Mouse (Mus musculus) hindbrain, embryonic 14.5 days (tissue): ENCODE measurements around the gene Vwa5b2. TPM values are rescaled to one million over a fixed set of nuclear protein-coding genes. Genes with fewer than 3 reads are reported as not detected.

Experiments
- ATAC-seq: fragments of 200-750 bp; cut with Nextera tagmentation; 2 replicates; pipeline ENCODE4 v1.8.0; 2017; ENCODE audit warnings: moderate number of reproducible peaks, mild to moderate bottlenecking, moderate TSS enrichment, moderate library complexity; ENCODE audit not compliant: low FRiP score
- DNase-seq: peaks from one replicate; pipeline ENCODE4 v3.0.0-alpha.2; 2015; ENCODE audit warnings: low spot score
- H3K27ac ChIP-seq: fragments of 300-500 bp; sonication (generic); 2 replicates; pipeline ENCODE4 v1.5.1; 2014; ENCODE audit warnings: mild to moderate bottlenecking, moderate library complexity
- H3K27me3 ChIP-seq: fragments of 300-500 bp; sonication (generic); 2 replicates; pipeline ENCODE4 v1.6.1; 2014; ENCODE audit warnings: mild to moderate bottlenecking, low read length, mixed read lengths; ENCODE audit not compliant: control insufficient read depth, insufficient read depth
- H3K36me3 ChIP-seq: fragments of 300-500 bp; sonication (generic); replicated peaks from 2 replicates; pipeline ENCODE4 v1.6.1; 2014; ENCODE audit not compliant: control insufficient read depth, insufficient read depth
- H3K4me1 ChIP-seq: fragments of 300-500 bp; sonication (generic); replicated peaks from 2 replicates; pipeline ENCODE4 v1.6.1; 2014; ENCODE audit warnings: antibody characterized with exemption, low read length, mixed read lengths; ENCODE audit not compliant: control insufficient read depth, insufficient read depth
- H3K4me2 ChIP-seq: fragments of 300-500 bp; sonication (generic); replicated peaks from 2 replicates; pipeline ENCODE4 v1.6.1; 2014; ENCODE audit warnings: mild to moderate bottlenecking, moderate library complexity
- H3K4me3 ChIP-seq: fragments of 300-500 bp; sonication (generic); replicated peaks from 2 replicates; pipeline ENCODE4 v1.5.1; 2014; ENCODE audit warnings: mild to moderate bottlenecking, low read length
- H3K9ac ChIP-seq: fragments of 300-500 bp; sonication (generic); 2 replicates; pipeline ENCODE4 v1.6.1; 2014
- H3K9me3 ChIP-seq: fragments of 300-500 bp; sonication (generic); 2 replicates; pipeline ENCODE4 v1.6.1; 2016; ENCODE audit warnings: low read length; ENCODE audit not compliant: control insufficient read depth
- WGBS: fragments of 180-500 bp; shearing (Covaris S2); extraction: QIAGEN DNeasy Blood & Tissue Kit; methylation state at CpG from one replicate; pipeline ENCODE4 v1.1.7; 2014; 5-methylcytosine and 5-hydroxymethylcytosine counted together
- polyA plus RNA-seq: library from polyadenylated mRNA; unstranded; fragments of >200 nt; fragmentation: Nextera tagmentation; extraction: Ambion mirVana; gene quantifications from 2 replicates; pipeline ENCODE4 v1.2.1, GENCODE M21; 2014

Gene Vwa5b2
- polyA plus RNA-seq, 1 experiment from 2014 or later, result 24.4 TPM

- H3K4me3 ChIP-seq, result no peak overlapping the region
- peaks cover 4% of the 10 kb centered on the region; the same call in 1 of the 2 replicates for H3K27me3 ChIP-seq
- no peaks in the 10 kb centered on the region for H3K9me3 ChIP-seq
- no peak overlapping the region for H3K4me2 ChIP-seq
- H3K4me1 ChIP-seq, result no peaks in the 10 kb centered on the region
- H3K27ac ChIP-seq, result no peak overlapping the region
- DNase-seq (no peak), ATAC-seq (no peak)
- 63% methylated on average over 5 of the region's 5 CpGs for WGBS
- H3K9ac ChIP-seq, result no peak overlapping the region
- peaks cover 21% of the 10 kb centered on the region for H3K36me3 ChIP-seq
Observed at GRCm38 (mm10) chr16:20600511-20600910, 11.2 kb downstream of the Vwa5b2 start.

DNA sequence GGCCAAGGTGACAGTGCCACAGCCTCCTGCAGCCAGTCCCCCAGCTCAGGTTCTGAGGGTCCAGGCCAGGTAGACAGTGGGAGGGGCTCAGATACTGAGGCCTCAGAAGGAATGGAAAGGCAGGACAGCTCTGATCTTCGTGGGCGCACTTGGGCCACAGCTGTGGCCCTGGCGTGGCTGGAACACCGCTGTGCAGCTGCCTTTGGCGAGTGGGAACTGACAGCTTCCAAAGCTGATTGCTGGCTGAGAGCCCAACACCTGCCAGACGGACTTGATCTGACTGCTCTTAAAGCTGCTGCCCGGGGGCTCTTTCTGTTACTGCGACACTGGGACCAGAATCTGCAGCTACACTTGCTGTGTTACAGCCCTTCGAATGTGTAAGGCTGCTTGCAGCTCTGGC, 15.4 kb downstream of the Vwa5b2 start:
- H3K9ac ChIP-seq, result no peak overlapping the region
- 57% methylated on average over 9 of the region's 9 CpGs for WGBS
- no peak overlapping the region for H3K27ac ChIP-seq
- H3K27me3 ChIP-seq, result no peaks in the 10 kb centered on the region
- peaks cover 48% of the 10 kb centered on the region for H3K36me3 ChIP-seq
- no peak; the same call in 1 of the 2 replicates for ATAC-seq
- no peaks in the 10 kb centered on the region for H3K9me3 ChIP-seq
- peaks cover 3% of the 10 kb centered on the region for H3K4me1 ChIP-seq
- no peak overlapping the region for H3K4me2 ChIP-seq
- no peak for DNase-seq
- H3K4me3 ChIP-seq, result no peak overlapping the region

- Histone ChIP-seq H3K4me1 (peaks cover 14% of the 10 kb centered on the region), H3K9ac (peak overlapping the region; percentile 93), H3K36me3 (peaks cover 30% of the 10 kb centered on the region), H3K27ac (peak overlapping the region; percentile 89), H3K4me3 (peak overlapping the region; percentile 80), H3K4me2 (peak overlapping the region; percentile 91), H3K9me3 (no peaks in the 10 kb centered on the region), H3K27me3 (no peaks in the 10 kb centered on the region)
- DNase-seq (peak; percentile 89), ATAC-seq (peak; percentile 68)
- WGBS, result under 1% methylated on average over 28 of the region's 28 CpGs
Observed at GRCm38 (mm10) chr16:20610501-20611356, 21.5 kb downstream of the Vwa5b2 start.

DNA sequence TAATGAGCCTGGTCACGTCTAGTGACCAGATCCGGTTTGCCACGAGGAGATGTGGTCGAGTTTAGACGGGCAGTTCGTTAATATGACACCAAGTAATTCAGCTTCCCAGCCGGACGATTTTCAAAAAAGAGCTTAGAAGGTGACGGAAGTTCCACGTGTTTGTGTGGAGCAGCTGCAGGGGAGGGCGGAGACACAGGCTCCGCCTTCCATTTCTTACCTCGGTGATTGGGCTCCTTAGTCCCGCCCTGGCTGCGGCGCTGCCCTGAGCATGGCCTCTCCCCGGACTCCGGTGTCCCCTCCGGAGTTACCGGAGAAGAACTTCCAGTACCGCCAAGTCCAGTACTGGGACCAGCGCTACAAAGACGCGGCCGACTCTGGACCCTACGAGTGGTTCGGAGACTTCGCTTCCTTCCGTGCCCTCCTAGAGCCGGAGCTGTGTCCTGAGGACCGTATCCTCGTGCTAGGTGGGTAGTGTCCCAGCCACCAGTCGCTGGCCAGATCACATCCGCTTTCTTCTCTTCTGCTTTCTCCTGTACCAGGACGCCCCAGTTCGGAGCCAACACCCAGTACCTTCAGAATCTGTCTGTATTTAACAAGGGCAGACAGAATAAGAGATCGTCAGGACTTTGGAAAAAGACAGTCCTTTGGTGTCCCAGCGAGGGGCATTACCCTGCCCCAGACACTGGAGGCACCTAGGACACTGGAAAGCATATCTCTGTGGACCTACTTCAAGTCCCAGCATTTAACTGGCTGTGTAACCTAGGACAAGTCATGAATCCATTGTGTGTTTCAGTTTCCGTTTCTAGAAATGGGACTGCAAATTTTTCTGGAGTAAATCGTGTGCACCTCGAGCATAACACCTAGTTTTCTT, 22.3 kb downstream of the Vwa5b2 start, which contains the start of the genes Eef1akmt4, Gm49333 and Alg3:
Gene Eef1akmt4 (plus strand): TSS at position 237 of the 871 bp plus-strand sequence.
Gene Gm49333 (plus strand): TSS at position 254 of the 871 bp plus-strand sequence.
Gene Alg3 (minus strand): TSS at position 379 of the 871 bp plus-strand sequence.
- H3K36me3 ChIP-seq, result peaks cover 30% of the 10 kb centered on the region
- DNase-seq, result peak; percentile 83
- H3K9me3 ChIP-seq, result no peaks in the 10 kb centered on the region
- WGBS, result 3% methylated on average over 41 of the region's 41 CpGs
- peak within 1 kb of the TSS; percentile 91 for H3K4me2 ChIP-seq
- peak within 1 kb of the TSS; percentile 89 for H3K27ac ChIP-seq
- H3K9ac ChIP-seq, result peak within 1 kb of the TSS; percentile 93
- peaks cover 14% of the 10 kb centered on the region for H3K4me1 ChIP-seq
- H3K27me3 ChIP-seq, result no peaks in the 10 kb centered on the region
- peak within 1 kb of the TSS; percentile 80 for H3K4me3 ChIP-seq
- peak; percentile 94 for ATAC-seq

DNA sequence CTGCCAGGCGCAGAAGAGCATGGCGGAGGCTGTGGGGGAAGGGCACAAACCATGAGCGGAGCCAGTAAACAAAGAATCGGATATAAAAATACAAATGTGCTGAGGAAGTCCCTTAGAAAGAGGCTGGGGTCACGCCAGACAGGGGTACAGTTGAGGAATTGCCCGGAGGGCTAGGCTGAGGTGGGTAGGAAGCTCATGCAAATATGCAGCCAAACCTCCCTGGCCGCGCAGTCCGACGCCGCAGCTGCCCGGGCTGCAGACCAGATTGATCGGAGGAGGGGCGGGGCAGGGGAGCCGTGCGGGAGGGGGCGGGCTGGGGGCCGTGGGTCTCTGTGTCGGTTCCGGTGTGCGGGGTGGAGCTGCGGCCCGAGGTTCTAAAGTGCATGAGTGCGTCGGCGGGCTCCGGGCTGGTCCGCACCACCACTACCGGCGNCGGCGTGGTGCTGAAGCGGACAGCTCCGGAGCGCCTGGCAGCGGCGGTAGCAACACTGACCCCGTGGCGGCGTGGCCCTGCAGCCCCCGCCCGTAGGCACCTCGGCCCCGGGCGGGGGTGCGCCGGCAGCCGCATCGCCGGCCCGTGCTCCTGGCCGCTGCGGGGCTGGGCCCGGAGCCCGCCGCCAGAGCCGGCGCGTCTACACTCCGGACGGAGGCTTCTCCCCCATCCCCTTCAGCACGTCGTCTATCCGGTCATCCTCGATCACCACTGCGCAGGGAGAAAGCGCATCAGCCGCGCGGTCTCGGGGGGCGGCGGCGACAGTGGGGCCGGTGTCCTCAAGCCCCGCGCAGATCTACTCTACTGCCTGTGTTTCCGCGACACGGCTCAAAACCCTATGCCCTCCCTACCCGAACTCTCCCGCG, 30.5 kb downstream of the Vwa5b2 start:
- Histone ChIP-seq H3K9ac (peak overlapping the region; percentile 90), H3K4me1 (peaks cover 12% of the 10 kb centered on the region), H3K27me3 (no peaks in the 10 kb centered on the region), H3K4me3 (peak overlapping the region; percentile 80), H3K4me2 (peak overlapping the region; percentile 94), H3K9me3 (no peaks in the 10 kb centered on the region), H3K27ac (peak overlapping the region; percentile 95), H3K36me3 (peaks cover 24% of the 10 kb centered on the region)
- under 1% methylated on average over 79 of the region's 83 CpGs for WGBS
- DNase-seq (peak; percentile 46), ATAC-seq (peak; percentile 23)

- H3K4me3 ChIP-seq, result peak overlapping the region; percentile 80
- peak; percentile 5; the same call in 1 of the 2 replicates for ATAC-seq
Observed at GRCm38 (mm10) chr16:20620399-20620735, 31.1 kb downstream of the Vwa5b2 start.

GRCm38 (mm10) chr16:20620751-20621190, 31.5 kb downstream of the Vwa5b2 start:
- peak overlapping the region; percentile 80 for H3K4me3 ChIP-seq
- H3K36me3 ChIP-seq, result peaks cover 19% of the 10 kb centered on the region
- H3K9me3 ChIP-seq, result no peaks in the 10 kb centered on the region
- DNase-seq (no peak), ATAC-seq (peak; percentile 9; the same call in 1 of the 2 replicates)
- peaks cover 12% of the 10 kb centered on the region for H3K4me1 ChIP-seq
- H3K27ac ChIP-seq, result peak overlapping the region; percentile 95
- WGBS, result under 1% methylated on average over 32 of the region's 32 CpGs
- H3K4me2 ChIP-seq, result peak overlapping the region; percentile 94
- peak overlapping the region; percentile 90 for H3K9ac ChIP-seq
- H3K27me3 ChIP-seq, result no peaks in the 10 kb centered on the region

More at GRCm38 (mm10) chr16:20620399-20620735, 31.1 kb downstream of the Vwa5b2 start:
- H3K9me3 ChIP-seq, result no peaks in the 10 kb centered on the region
- H3K4me2 ChIP-seq, result peak overlapping the region; percentile 94
- no peak for DNase-seq
- peak overlapping the region; percentile 95 for H3K27ac ChIP-seq
- peaks cover 12% of the 10 kb centered on the region for H3K4me1 ChIP-seq
- WGBS, result under 1% methylated on average over 9 of the region's 9 CpGs
- peak overlapping the region; percentile 90 for H3K9ac ChIP-seq
- peaks cover 23% of the 10 kb centered on the region for H3K36me3 ChIP-seq
- H3K27me3 ChIP-seq, result no peaks in the 10 kb centered on the region

- Histone ChIP-seq H3K4me1 (peaks cover 12% of the 10 kb centered on the region), H3K4me2 (peak within 1 kb of the TSS; percentile 94), H3K36me3 (peaks cover 12% of the 10 kb centered on the region), H3K27ac (peak within 1 kb of the TSS; percentile 95), H3K4me3 (peak within 1 kb of the TSS; percentile 80), H3K9me3 (no peaks in the 10 kb centered on the region), H3K9ac (peak within 1 kb of the TSS; percentile 90), H3K27me3 (no peaks in the 10 kb centered on the region)
- DNase-seq (peak; percentile 58), ATAC-seq (peak; percentile 58)
- WGBS, result under 1% methylated on average over 73 of the region's 92 CpGs
Observed at GRCm38 (mm10) chr16:20621191-20621990, 32.1 kb downstream of the Vwa5b2 start, which contains the start of gene Camk2n2. Gene Camk2n2, minus strand, starts transcription at chr16:20621287.
